Mouse (Mus musculus) G1E (cell line): Measurements from ENCODE around the gene S100a2.

Source experiments
- CTCF ChIP-seq: IDR thresholded peaks from 2 replicates; pipeline ENCODE4 v1.5.1; 2012; ENCODE audit warnings: low read depth, low read length, inconsistent platforms, mixed read lengths
- GATA2 ChIP-seq: IDR thresholded peaks from 2 replicates; pipeline ENCODE4 v1.6.1; 2012; ENCODE audit warnings: low read depth, low read length, inconsistent platforms, borderline replicate concordance
- TAL1 ChIP-seq: conservative IDR thresholded peaks from 2 replicates; pipeline ENCODE4 v1.6.1; 2012; ENCODE audit warnings: low read depth, low read length, inconsistent platforms, mixed read lengths

- no peak for TF ChIP-seq CTCF
- no peak for TF ChIP-seq GATA2
- TF ChIP-seq TAL1, result no peak
Observed at GRCm38 (mm10) chr3:90599401-90599800, 9.4 kb downstream of the S100a2 start.
